Mouse (Mus musculus): Measurements from ENCODE around the gene Cabin1. TPM values are rescaled to one million over a fixed set of nuclear protein-coding genes. Genes with fewer than 3 reads are reported as not detected.

The Cabin1 gene
- polyA plus RNA-seq, 1 experiment from 2014 or later, result 14.3 TPM

GRCm38 (mm10) chr10:75764519-75765473 is 655 bp upstream of the Cabin1 start:
- ATAC-seq (ENCODE audit: insufficient read depth), result peak; percentile 56
- H3K4me1 ChIP-seq (replicated peaks), result peaks cover 45% of the 10 kb centered on the region
- H3K36me3 ChIP-seq (replicated peaks), result peaks cover 20% of the 10 kb centered on the region
- H3K9ac ChIP-seq, result peak overlapping the region; percentile 79
- H3K4me2 ChIP-seq, result peak overlapping the region; percentile 89
- peak overlapping the region; percentile 78 for H3K4me3 ChIP-seq (replicated peaks)
- H3K9me3 ChIP-seq (replicated peaks), result no peaks in the 10 kb centered on the region
- peak overlapping the region; percentile 93 for H3K27ac ChIP-seq (replicated peaks)
- under 1% methylated on average over 27 of the region's 27 CpGs for WGBS (ENCODE audit: insufficient replicate concordance)
- H3K27me3 ChIP-seq, result no peaks in the 10 kb centered on the region

- no peaks in the 10 kb centered on the region for H3K9me3 ChIP-seq (replicated peaks)
- H3K4me2 ChIP-seq, result peak overlapping the region; percentile 89
- peaks cover 44% of the 10 kb centered on the region for H3K36me3 ChIP-seq (replicated peaks)
- H3K4me1 ChIP-seq (replicated peaks), result peaks cover 42% of the 10 kb centered on the region
- H3K27ac ChIP-seq (replicated peaks), result peak overlapping the region; percentile 90
- peak overlapping the region; percentile 20; the same call in 1 of the 2 replicates for H3K9ac ChIP-seq
- peak; percentile 21; the same call in 1 of the 2 replicates for ATAC-seq (ENCODE audit: insufficient read depth)
- 40% methylated on average over 3 of the region's 3 CpGs for WGBS (ENCODE audit: insufficient replicate concordance)
- no peaks in the 10 kb centered on the region for H3K27me3 ChIP-seq
- H3K4me3 ChIP-seq (replicated peaks), result peak overlapping the region; percentile 50
Observed at GRCm38 (mm10) chr10:75762413-75762812, 1.7 kb downstream of the Cabin1 start.

- ATAC-seq (ENCODE audit: insufficient read depth), result no peak
- H3K9ac ChIP-seq, result no peak overlapping the region
- peaks cover 58% of the 10 kb centered on the region for H3K36me3 ChIP-seq (replicated peaks)
- no peak overlapping the region for H3K27ac ChIP-seq (replicated peaks)
- H3K4me3 ChIP-seq (replicated peaks), result no peak overlapping the region
- H3K27me3 ChIP-seq, result no peaks in the 10 kb centered on the region
- H3K4me2 ChIP-seq, result no peak overlapping the region
- WGBS (ENCODE audit: insufficient replicate concordance), result 83% methylated on average over 3 of the region's 3 CpGs
- no peaks in the 10 kb centered on the region for H3K9me3 ChIP-seq (replicated peaks)
- peaks cover 29% of the 10 kb centered on the region for H3K4me1 ChIP-seq (replicated peaks)
Observed at GRCm38 (mm10) chr10:75760311-75760710, 3.8 kb downstream of the Cabin1 start.

GRCm38 (mm10) chr10:75756719-75757118 is 7.4 kb downstream of the Cabin1 start:
- no peak overlapping the region for H3K27ac ChIP-seq (replicated peaks)
- 81% methylated on average over 11 of the region's 11 CpGs for WGBS (ENCODE audit: insufficient replicate concordance)
- peaks cover 5% of the 10 kb centered on the region for H3K4me1 ChIP-seq (replicated peaks)
- no peaks in the 10 kb centered on the region for H3K27me3 ChIP-seq
- H3K4me2 ChIP-seq, result no peak overlapping the region
- no peak overlapping the region for H3K4me3 ChIP-seq (replicated peaks)
- H3K36me3 ChIP-seq (replicated peaks), result peaks cover 92% of the 10 kb centered on the region
- H3K9me3 ChIP-seq (replicated peaks), result no peaks in the 10 kb centered on the region
- ATAC-seq (ENCODE audit: insufficient read depth), result no peak
- H3K9ac ChIP-seq, result no peak overlapping the region

GRCm38 (mm10) chr10:75744017-75744416 is 20.1 kb downstream of the Cabin1 start:
- no peaks in the 10 kb centered on the region for H3K9me3 ChIP-seq (replicated peaks)
- H3K4me1 ChIP-seq (replicated peaks), result no peaks in the 10 kb centered on the region; the same call in 1 of the 2 replicates
- H3K4me2 ChIP-seq, result no peak overlapping the region
- peaks cover 99% of the 10 kb centered on the region for H3K36me3 ChIP-seq (replicated peaks)
- no peak overlapping the region for H3K4me3 ChIP-seq (replicated peaks)
- peak; percentile 65 for ATAC-seq (ENCODE audit: insufficient read depth)
- 45% methylated on average over 3 of the region's 3 CpGs for WGBS (ENCODE audit: insufficient replicate concordance)
- H3K27ac ChIP-seq (replicated peaks), result no peak overlapping the region
- H3K27me3 ChIP-seq, result no peaks in the 10 kb centered on the region
- H3K9ac ChIP-seq, result no peak overlapping the region

- no peak for ATAC-seq (ENCODE audit: insufficient read depth)
- peaks cover 99% of the 10 kb centered on the region for H3K36me3 ChIP-seq (replicated peaks)
- H3K4me1 ChIP-seq (replicated peaks), result no peaks in the 10 kb centered on the region; the same call in 1 of the 2 replicates
- H3K27ac ChIP-seq (replicated peaks), result no peak overlapping the region
- H3K4me2 ChIP-seq, result no peak overlapping the region
- no peaks in the 10 kb centered on the region for H3K27me3 ChIP-seq
- 78% methylated on average over 12 of the region's 12 CpGs for WGBS (ENCODE audit: insufficient replicate concordance)
- no peaks in the 10 kb centered on the region for H3K9me3 ChIP-seq (replicated peaks)
- H3K4me3 ChIP-seq (replicated peaks), result no peak overlapping the region
- no peak overlapping the region for H3K9ac ChIP-seq
Observed at GRCm38 (mm10) chr10:75743369-75743768, 20.8 kb downstream of the Cabin1 start.

GRCm38 (mm10) chr10:75740866-75741265 is 23.3 kb downstream of the Cabin1 start:
- no peaks in the 10 kb centered on the region; the same call in 1 of the 2 replicates for H3K4me1 ChIP-seq (replicated peaks)
- H3K27me3 ChIP-seq, result no peaks in the 10 kb centered on the region
- no peak overlapping the region for H3K4me2 ChIP-seq
- no peak overlapping the region for H3K9ac ChIP-seq
- no peak for ATAC-seq (ENCODE audit: insufficient read depth)
- H3K36me3 ChIP-seq (replicated peaks), result peaks cover 98% of the 10 kb centered on the region
- no peaks in the 10 kb centered on the region for H3K9me3 ChIP-seq (replicated peaks)
- no peak overlapping the region for H3K27ac ChIP-seq (replicated peaks)
- no peak overlapping the region for H3K4me3 ChIP-seq (replicated peaks)
- 90% methylated on average over 3 of the region's 3 CpGs for WGBS (ENCODE audit: insufficient replicate concordance)

GRCm38 (mm10) chr10:75725449-75725848 is 38.7 kb downstream of the Cabin1 start:
- Histone ChIP-seq H3K9ac (no peak overlapping the region), H3K4me2 (no peak overlapping the region), H3K27me3 (no peaks in the 10 kb centered on the region), H3K4me1 (replicated peaks) (no peaks in the 10 kb centered on the region), H3K9me3 (replicated peaks) (no peaks in the 10 kb centered on the region), H3K4me3 (replicated peaks) (no peak overlapping the region), H3K27ac (replicated peaks) (no peak overlapping the region), H3K36me3 (replicated peaks) (peaks cover 93% of the 10 kb centered on the region)
- ATAC-seq (ENCODE audit: insufficient read depth), result no peak
- 89% methylated on average over 7 of the region's 7 CpGs for WGBS (ENCODE audit: insufficient replicate concordance)

GRCm38 (mm10) chr10:75720215-75720614 is 43.9 kb downstream of the Cabin1 start:
- Histone ChIP-seq H3K4me1 (replicated peaks) (no peaks in the 10 kb centered on the region), H3K27ac (replicated peaks) (no peak overlapping the region), H3K9me3 (replicated peaks) (no peaks in the 10 kb centered on the region), H3K27me3 (no peaks in the 10 kb centered on the region), H3K36me3 (replicated peaks) (peaks cover 98% of the 10 kb centered on the region), H3K4me3 (replicated peaks) (no peak overlapping the region), H3K9ac (no peak overlapping the region), H3K4me2 (no peak overlapping the region)
- 80% methylated on average over 5 of the region's 5 CpGs for WGBS (ENCODE audit: insufficient replicate concordance)
- no peak for ATAC-seq (ENCODE audit: insufficient read depth)

GRCm38 (mm10) chr10:75714795-75715194 is 49.3 kb downstream of the Cabin1 start:
- Histone ChIP-seq H3K27me3 (no peaks in the 10 kb centered on the region), H3K27ac (replicated peaks) (no peak overlapping the region), H3K4me1 (replicated peaks) (no peaks in the 10 kb centered on the region), H3K9me3 (replicated peaks) (no peaks in the 10 kb centered on the region), H3K36me3 (replicated peaks) (peaks cover 97% of the 10 kb centered on the region), H3K4me3 (replicated peaks) (no peak overlapping the region), H3K9ac (no peak overlapping the region), H3K4me2 (no peak overlapping the region)
- no peak for ATAC-seq (ENCODE audit: insufficient read depth)
- 79% methylated on average over 3 of the region's 3 CpGs for WGBS (ENCODE audit: insufficient replicate concordance)

- no peaks in the 10 kb centered on the region for H3K27me3 ChIP-seq
- no peaks in the 10 kb centered on the region for H3K9me3 ChIP-seq (replicated peaks)
- 86% methylated on average over 11 of the region's 11 CpGs for WGBS (ENCODE audit: insufficient replicate concordance)
- H3K4me1 ChIP-seq (replicated peaks), result peaks cover 6% of the 10 kb centered on the region
- no peak overlapping the region for H3K9ac ChIP-seq
- no peak overlapping the region for H3K4me2 ChIP-seq
- H3K4me3 ChIP-seq (replicated peaks), result no peak overlapping the region
- ATAC-seq (ENCODE audit: insufficient read depth), result no peak
- no peak overlapping the region for H3K27ac ChIP-seq (replicated peaks)
- peaks cover 97% of the 10 kb centered on the region for H3K36me3 ChIP-seq (replicated peaks)
Observed at GRCm38 (mm10) chr10:75713026-75713425, 51.1 kb downstream of the Cabin1 start.

Measured in liver, embryonic 15.5 days (tissue).